Mouse (Mus musculus) liver, adult 2 months (tissue): ENCODE measurements around the gene Mtmr2.

Source experiments
- CTCF ChIP-seq: fragments of 200-500 bp; IDR thresholded peaks from 2 replicates; pipeline ENCODE4 v1.5.1; 2011; ENCODE audit warnings: low read depth, low read length, control low read depth
- POLR2A ChIP-seq: fragments of 200-500 bp; IDR thresholded peaks from 2 replicates; pipeline ENCODE4 v1.6.1; 2011; ENCODE audit warnings: low read length, control low read depth; ENCODE audit not compliant: insufficient read depth; ENCODE audit errors: extremely low read depth

GRCm38 (mm10) chr9:13699061-13699780 lies 49.0 kb upstream of the Mtmr2 start:
- TF ChIP-seq POLR2A (no peak), CTCF (no peak)
